Mouse (Mus musculus): ENCODE results near the gene Gpr39.

GRCm38 (mm10) chr1:125663104-125663503 is 13.7 kb upstream of the Gpr39 start:
- TF ChIP-seq CTCF (IDR thresholded peaks at IDR 0.05; ENCODE audit: low read depth) (no peak), EP300 (optimal IDR thresholded peaks at IDR 0.05) (no peak)

Measured in stomach, postnatal 0 days (tissue).